Mouse (Mus musculus) thymus, postnatal 14 days (tissue): ENCODE data around the gene Mageb4.
"Not testable (repeated sequence)": the region's sequence is repeated elsewhere in the genome, so short reads cannot be mapped to it uniquely, and the experiment has no call there.

Source experiments
- DNase-seq: peaks from one replicate; pipeline ENCODE4 v3.0.0; 2021

Gene Mageb4

DNA sequence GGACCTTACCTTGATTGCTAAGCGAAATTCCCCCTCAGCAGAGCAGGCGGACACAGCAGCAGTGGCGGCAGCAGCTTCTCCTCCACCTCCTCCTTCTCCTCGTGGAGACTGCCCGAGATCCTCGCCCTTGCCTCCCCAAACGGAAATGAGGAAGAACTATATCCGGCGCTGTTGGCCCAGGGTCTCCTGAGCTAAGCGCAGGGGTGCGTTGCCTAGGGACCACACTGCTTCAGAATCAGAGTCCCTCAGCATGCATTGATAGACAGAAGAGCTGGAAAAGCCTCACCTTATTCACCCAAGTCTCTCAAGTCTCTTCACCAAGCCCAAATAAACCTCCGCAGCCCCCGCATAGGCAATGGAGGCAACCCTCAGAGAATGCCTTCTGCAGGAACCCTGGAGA is at the start of gene Mageb4:
Mageb4 (minus strand) TSS at position 101 of the 400 bp plus-strand sequence.
- DNase-seq, result not testable (repeated sequence)

DNA sequence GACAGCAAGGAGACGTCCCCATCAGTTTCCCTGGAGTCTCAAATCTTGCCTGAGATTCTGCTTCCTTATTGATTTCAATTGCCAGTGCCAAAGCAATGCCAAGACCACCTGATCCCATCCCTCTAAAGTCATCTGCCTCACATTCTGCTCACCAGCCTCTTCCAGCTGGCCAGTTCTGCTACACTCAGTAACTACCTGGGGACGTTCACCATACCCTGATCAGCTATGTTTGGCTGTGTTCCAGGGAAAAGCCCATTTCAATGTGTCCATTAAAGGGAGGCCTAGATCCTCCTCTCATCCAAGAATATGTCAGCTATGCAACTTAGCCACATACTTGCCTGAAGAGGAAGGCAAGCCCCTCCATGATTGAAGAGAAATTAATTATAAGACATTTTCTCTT is 20.3 kb downstream of the Mageb4 start:
- not testable (repeated sequence) for DNase-seq

DNA sequence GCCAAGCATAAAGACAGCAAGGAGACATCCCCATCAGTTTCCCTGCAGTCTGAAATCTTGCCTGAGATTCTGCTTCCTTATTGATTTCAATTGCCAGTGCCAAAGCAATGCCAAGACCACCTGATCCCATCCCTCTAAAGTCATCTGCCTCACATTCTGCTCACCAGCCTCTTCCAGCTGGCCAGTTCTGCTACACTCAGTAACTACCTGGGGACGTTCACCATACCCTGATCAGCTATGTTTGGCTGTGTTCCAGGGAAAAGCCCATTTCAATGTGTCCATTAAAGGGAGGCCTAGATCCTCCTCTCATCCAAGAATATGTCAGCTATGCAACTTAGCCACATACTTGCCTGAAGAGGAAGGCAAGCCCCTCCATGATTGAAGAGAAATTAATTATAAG is 58.9 kb downstream of the Mageb4 start:
- not testable (repeated sequence) for DNase-seq

DNA sequence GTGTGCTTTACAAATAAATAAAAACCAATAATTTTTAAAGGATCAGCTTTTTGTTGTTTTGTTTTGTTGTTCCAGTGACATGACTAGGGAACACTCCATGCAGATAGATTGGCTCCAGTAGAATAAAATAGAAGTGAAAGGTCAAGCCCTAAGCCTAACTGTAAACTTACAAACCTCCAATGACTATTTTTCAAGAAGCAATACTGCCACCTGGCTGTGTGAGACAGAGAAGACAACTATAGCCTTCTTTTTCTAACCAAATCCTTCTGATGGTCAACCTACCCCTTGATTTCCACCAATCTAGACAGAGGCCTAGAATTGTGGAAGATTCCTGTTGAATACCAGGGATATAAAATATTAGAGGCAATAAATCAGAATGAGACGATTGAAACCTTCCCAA is 67.6 kb downstream of the Mageb4 start:
- no peak for DNase-seq
